Mouse (Mus musculus): ENCODE results near the gene Map2. TPM values are rescaled to one million over a fixed set of nuclear protein-coding genes. Genes with fewer than 3 reads are reported as not detected.

The Map2 gene
- polyA plus RNA-seq, 1 experiment from 2014 or later = 5.5 TPM

DNA sequence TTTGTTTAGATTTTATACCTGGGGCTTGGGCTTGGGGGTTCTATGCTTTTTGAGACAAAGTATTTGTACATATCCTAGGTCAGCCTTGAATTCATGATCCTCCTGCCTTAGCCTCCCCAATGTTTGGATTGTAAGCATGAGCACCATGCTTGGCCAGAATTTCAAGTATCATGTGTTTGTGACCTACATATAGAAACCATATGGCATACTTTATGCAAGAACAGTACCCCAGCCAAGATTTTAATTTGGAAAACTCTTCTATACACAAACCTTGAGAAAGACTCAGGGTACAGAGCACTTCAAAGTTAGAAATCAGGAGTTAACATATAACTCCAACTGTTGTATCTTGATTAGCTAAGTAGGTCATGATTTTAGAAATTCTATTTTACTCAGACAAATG is 243.3 kb downstream of the Map2 start:
- Histone ChIP-seq H3K9me3 (ENCODE audit: control insufficient read depth, low read length) (no peaks in the 10 kb centered on the region; the same call in 1 of the 2 replicates), H3K9ac (ENCODE audit: low read depth, low read length) (no peak overlapping the region), H3K4me1 (replicated peaks; ENCODE audit: control insufficient read depth, insufficient read depth, low read length) (no peaks in the 10 kb centered on the region), H3K36me3 (ENCODE audit: control insufficient read depth, insufficient read depth, low read length) (no peaks in the 10 kb centered on the region), H3K4me2 (no peak overlapping the region), H3K4me3 (ENCODE audit: low read depth, low read length) (no peak overlapping the region), H3K27me3 (replicated peaks; ENCODE audit: control insufficient read depth, insufficient read depth, low read length) (no peaks in the 10 kb centered on the region), H3K27ac (ENCODE audit: low read depth, low read length) (no peak overlapping the region)
- no peak for ATAC-seq (replicated peaks; ENCODE audit: low FRiP score)
- DNase-seq (ENCODE audit: low spot score) = no peak

DNA sequence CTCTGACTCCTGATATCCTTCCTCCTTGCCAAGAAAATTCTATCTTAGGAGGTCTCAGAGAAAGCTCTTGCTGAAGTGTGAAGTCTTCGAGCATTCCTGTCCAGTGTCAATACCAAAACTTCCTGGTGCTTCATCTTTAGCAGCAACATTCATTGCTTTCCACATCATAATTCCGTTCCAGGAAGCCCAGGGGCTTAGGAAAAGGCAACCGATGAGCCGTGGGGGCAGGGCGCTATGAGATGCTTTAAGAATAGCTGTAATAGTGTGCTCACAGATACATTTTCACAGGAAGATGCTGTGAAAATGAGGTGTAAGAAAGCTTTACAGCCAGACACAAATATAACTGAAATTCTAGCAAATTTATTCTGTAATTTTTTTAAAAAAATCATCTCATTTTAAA is 251.0 kb downstream of the Map2 start:
- H3K27me3 ChIP-seq (replicated peaks; ENCODE audit: control insufficient read depth, insufficient read depth, low read length) = no peaks in the 10 kb centered on the region
- no peak overlapping the region for H3K9ac ChIP-seq (ENCODE audit: low read depth, low read length)
- ATAC-seq (replicated peaks; ENCODE audit: low FRiP score) (no peak), DNase-seq (ENCODE audit: low spot score) (no peak)
- no peaks in the 10 kb centered on the region for H3K4me1 ChIP-seq (replicated peaks; ENCODE audit: control insufficient read depth, insufficient read depth, low read length)
- no peak overlapping the region for H3K4me2 ChIP-seq
- no peak overlapping the region for H3K4me3 ChIP-seq (ENCODE audit: low read depth, low read length)
- H3K36me3 ChIP-seq (ENCODE audit: control insufficient read depth, insufficient read depth, low read length) = no peaks in the 10 kb centered on the region
- 88% methylated on average over 5 of the region's 5 CpGs for WGBS
- no peak overlapping the region for H3K27ac ChIP-seq (ENCODE audit: low read depth, low read length)
- no peaks in the 10 kb centered on the region for H3K9me3 ChIP-seq (ENCODE audit: control insufficient read depth, low read length)

DNA sequence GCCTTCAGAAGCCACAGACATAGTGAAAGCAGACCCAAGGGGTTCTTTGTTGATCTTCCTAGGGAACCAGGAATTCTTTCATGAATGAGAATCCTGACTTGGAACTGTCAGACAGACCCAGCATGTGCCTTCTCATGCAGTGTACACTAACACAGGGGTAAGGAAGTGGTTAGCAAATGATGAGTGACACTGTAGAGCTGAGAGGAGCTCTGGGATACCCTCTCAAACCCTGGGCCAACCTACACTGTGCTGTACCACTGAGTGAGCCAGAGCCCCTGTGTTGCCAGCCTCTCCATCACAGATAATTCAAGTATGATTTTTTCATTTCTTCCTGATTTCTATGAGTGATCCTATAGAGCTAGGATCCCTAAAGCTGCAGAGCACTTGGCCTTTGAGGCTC is 255.9 kb downstream of the Map2 start:
- Histone ChIP-seq H3K27me3 (replicated peaks; ENCODE audit: control insufficient read depth, insufficient read depth, low read length) (no peaks in the 10 kb centered on the region), H3K4me3 (ENCODE audit: low read depth, low read length) (no peak overlapping the region), H3K27ac (ENCODE audit: low read depth, low read length) (no peak overlapping the region), H3K4me2 (no peak overlapping the region), H3K9me3 (ENCODE audit: control insufficient read depth, low read length) (no peaks in the 10 kb centered on the region), H3K4me1 (replicated peaks; ENCODE audit: control insufficient read depth, insufficient read depth, low read length) (no peaks in the 10 kb centered on the region), H3K9ac (ENCODE audit: low read depth, low read length) (no peak overlapping the region), H3K36me3 (ENCODE audit: control insufficient read depth, insufficient read depth, low read length) (no peaks in the 10 kb centered on the region)
- no peak for ATAC-seq (replicated peaks; ENCODE audit: low FRiP score)
- no peak for DNase-seq (ENCODE audit: low spot score)

DNA sequence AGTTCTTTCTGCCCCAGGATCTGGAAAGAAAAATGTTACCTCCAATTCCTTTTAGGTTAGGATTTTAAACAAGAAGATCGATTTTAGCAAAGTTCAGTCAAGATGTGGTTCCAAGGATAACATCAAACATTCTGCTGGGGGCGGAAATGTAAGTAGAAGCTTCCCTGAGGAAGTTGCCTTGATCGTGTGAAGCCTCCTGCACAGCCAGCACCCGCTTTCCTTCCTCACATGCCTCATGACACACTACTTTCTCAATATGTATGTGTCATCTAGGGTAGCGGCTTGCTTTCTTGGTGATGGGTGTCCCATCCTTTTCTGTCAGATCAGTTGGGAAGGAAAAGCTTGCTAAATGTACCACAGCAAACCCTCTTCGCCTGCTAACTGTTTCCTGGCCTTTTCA is 256.4 kb downstream of the Map2 start:
- no peaks in the 10 kb centered on the region for H3K4me1 ChIP-seq (replicated peaks; ENCODE audit: control insufficient read depth, insufficient read depth, low read length)
- no peak overlapping the region for H3K4me2 ChIP-seq
- no peak overlapping the region for H3K4me3 ChIP-seq (ENCODE audit: low read depth, low read length)
- no peaks in the 10 kb centered on the region for H3K9me3 ChIP-seq (ENCODE audit: control insufficient read depth, low read length)
- no peak for ATAC-seq (replicated peaks; ENCODE audit: low FRiP score)
- no peak overlapping the region for H3K9ac ChIP-seq (ENCODE audit: low read depth, low read length)
- no peaks in the 10 kb centered on the region for H3K27me3 ChIP-seq (replicated peaks; ENCODE audit: control insufficient read depth, insufficient read depth, low read length)
- WGBS = 69% methylated on average over 6 of the region's 6 CpGs
- no peak for DNase-seq (ENCODE audit: low spot score)
- no peaks in the 10 kb centered on the region for H3K36me3 ChIP-seq (ENCODE audit: control insufficient read depth, insufficient read depth, low read length)
- no peak overlapping the region for H3K27ac ChIP-seq (ENCODE audit: low read depth, low read length)

DNA sequence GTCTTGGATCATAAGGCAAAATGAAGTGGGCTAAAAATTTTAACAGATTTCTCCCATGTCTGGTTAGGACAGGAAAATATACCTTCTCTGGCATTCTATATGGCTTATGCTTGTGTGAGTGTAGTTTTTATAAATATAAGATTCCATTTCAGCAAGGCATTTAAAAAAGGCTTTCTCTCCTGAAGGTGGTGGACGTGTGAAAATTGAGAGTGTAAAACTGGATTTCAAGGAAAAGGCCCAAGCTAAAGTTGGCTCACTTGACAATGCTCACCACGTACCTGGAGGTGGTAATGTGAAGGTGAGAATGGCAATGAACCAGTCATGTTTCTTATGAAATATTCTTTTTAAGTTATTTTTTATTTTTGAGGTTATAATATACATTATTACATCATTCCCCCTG is 263.0 kb downstream of the Map2 start:
- Histone ChIP-seq H3K9ac (ENCODE audit: low read depth, low read length) (no peak overlapping the region), H3K27ac (ENCODE audit: low read depth, low read length) (no peak overlapping the region), H3K4me2 (no peak overlapping the region), H3K4me1 (replicated peaks; ENCODE audit: control insufficient read depth, insufficient read depth, low read length) (no peaks in the 10 kb centered on the region), H3K36me3 (ENCODE audit: control insufficient read depth, insufficient read depth, low read length) (no peaks in the 10 kb centered on the region), H3K27me3 (replicated peaks; ENCODE audit: control insufficient read depth, insufficient read depth, low read length) (no peaks in the 10 kb centered on the region), H3K4me3 (ENCODE audit: low read depth, low read length) (no peak overlapping the region), H3K9me3 (ENCODE audit: control insufficient read depth, low read length) (no peaks in the 10 kb centered on the region)
- no peak for DNase-seq (ENCODE audit: low spot score)
- 68% methylated on average over 2 of the region's 2 CpGs for WGBS
- ATAC-seq (replicated peaks; ENCODE audit: low FRiP score) = no peak

DNA sequence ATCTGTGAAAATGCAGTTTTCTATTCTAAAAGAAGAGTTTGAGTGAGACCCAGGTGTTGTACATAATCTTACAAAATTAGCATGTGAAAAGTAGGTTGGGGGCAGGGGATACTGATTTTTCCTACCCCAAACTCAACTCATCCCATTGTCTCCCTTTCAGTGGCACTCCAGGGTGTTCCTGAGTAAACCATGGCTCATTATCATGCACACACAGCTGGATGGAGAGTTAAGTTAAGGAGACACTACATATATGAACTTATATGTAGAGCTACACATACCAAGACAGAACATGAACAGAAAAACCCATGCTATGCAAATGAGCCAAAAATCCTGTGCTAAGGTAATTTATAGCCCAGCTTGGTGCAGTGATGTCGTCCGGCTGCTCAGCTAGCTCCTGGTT is 267.8 kb downstream of the Map2 start:
- H3K27ac ChIP-seq (ENCODE audit: low read depth, low read length) = no peak overlapping the region
- no peak overlapping the region for H3K4me2 ChIP-seq
- H3K9me3 ChIP-seq (ENCODE audit: control insufficient read depth, low read length) = no peaks in the 10 kb centered on the region
- H3K9ac ChIP-seq (ENCODE audit: low read depth, low read length) = no peak overlapping the region
- H3K27me3 ChIP-seq (replicated peaks; ENCODE audit: control insufficient read depth, insufficient read depth, low read length) = no peaks in the 10 kb centered on the region
- no peaks in the 10 kb centered on the region for H3K4me1 ChIP-seq (replicated peaks; ENCODE audit: control insufficient read depth, insufficient read depth, low read length)
- DNase-seq (ENCODE audit: low spot score) (no peak), ATAC-seq (replicated peaks; ENCODE audit: low FRiP score) (no peak)
- 86% methylated on average over 2 of the region's 2 CpGs for WGBS
- no peaks in the 10 kb centered on the region for H3K36me3 ChIP-seq (ENCODE audit: control insufficient read depth, insufficient read depth, low read length)
- H3K4me3 ChIP-seq (ENCODE audit: low read depth, low read length) = no peak overlapping the region

DNA sequence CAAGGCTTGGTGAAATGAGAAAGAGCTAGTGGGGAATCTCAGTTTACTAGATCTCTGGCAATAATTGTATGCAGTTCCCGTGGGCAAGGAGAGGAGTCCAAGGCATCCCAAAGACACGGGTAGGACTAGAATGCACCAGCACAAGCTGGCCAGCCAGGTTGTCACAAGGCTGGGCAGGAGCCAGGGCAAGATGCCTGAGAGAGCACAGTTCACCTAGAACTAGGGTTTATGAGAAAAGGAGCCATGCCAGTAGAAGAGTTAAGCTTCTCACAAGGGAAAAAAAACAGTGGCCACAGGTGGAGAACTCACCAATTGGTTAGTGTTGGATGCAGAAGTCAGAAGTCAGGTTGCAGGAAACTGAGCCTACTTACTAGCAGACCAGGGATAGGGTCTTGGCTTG is 274.4 kb downstream of the Map2 start:
- H3K36me3 ChIP-seq (ENCODE audit: control insufficient read depth, insufficient read depth, low read length) = no peaks in the 10 kb centered on the region
- H3K4me1 ChIP-seq (replicated peaks; ENCODE audit: control insufficient read depth, insufficient read depth, low read length) = no peaks in the 10 kb centered on the region
- no peak overlapping the region for H3K4me3 ChIP-seq (ENCODE audit: low read depth, low read length)
- DNase-seq (ENCODE audit: low spot score) (no peak), ATAC-seq (replicated peaks; ENCODE audit: low FRiP score) (no peak)
- no peak overlapping the region for H3K9ac ChIP-seq (ENCODE audit: low read depth, low read length)
- WGBS = 57% methylated on average over 2 of the region's 2 CpGs
- no peaks in the 10 kb centered on the region for H3K9me3 ChIP-seq (ENCODE audit: control insufficient read depth, low read length)
- no peak overlapping the region for H3K27ac ChIP-seq (ENCODE audit: low read depth, low read length)
- H3K4me2 ChIP-seq = no peak overlapping the region
- H3K27me3 ChIP-seq (replicated peaks; ENCODE audit: control insufficient read depth, insufficient read depth, low read length) = no peaks in the 10 kb centered on the region

DNA sequence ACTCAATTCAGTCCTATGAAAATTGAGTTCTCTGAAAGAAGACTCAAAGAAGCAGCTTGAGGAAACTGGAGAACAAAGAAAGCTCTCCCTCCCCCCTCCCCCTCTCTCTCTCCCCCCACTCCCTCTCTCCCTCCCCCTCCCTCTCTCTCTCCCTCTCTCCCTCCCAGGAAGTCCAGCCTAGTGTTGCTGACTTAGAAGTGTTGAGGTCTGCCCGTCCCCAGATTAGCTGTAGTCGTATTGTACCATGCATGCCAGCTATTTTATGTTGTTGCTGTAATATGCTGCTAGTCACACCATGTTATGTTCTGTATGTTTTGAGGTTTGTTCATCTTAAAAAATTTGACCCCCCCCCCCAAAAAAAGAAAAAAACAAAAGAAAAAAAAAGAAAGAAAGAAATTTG is 281.5 kb downstream of the Map2 start:
- Histone ChIP-seq H3K9me3 (ENCODE audit: control insufficient read depth, low read length) (no peaks in the 10 kb centered on the region), H3K36me3 (ENCODE audit: control insufficient read depth, insufficient read depth, low read length) (no peaks in the 10 kb centered on the region), H3K4me3 (ENCODE audit: low read depth, low read length) (no peak overlapping the region), H3K4me2 (no peak overlapping the region), H3K4me1 (replicated peaks; ENCODE audit: control insufficient read depth, insufficient read depth, low read length) (no peaks in the 10 kb centered on the region), H3K27me3 (replicated peaks; ENCODE audit: control insufficient read depth, insufficient read depth, low read length) (no peaks in the 10 kb centered on the region), H3K27ac (ENCODE audit: low read depth, low read length) (no peak overlapping the region), H3K9ac (ENCODE audit: low read depth, low read length) (no peak overlapping the region)
- WGBS = 20% methylated on average over 2 of the region's 2 CpGs
- no peak for ATAC-seq (replicated peaks; ENCODE audit: low FRiP score)
- DNase-seq (ENCODE audit: low spot score) = no peak

DNA sequence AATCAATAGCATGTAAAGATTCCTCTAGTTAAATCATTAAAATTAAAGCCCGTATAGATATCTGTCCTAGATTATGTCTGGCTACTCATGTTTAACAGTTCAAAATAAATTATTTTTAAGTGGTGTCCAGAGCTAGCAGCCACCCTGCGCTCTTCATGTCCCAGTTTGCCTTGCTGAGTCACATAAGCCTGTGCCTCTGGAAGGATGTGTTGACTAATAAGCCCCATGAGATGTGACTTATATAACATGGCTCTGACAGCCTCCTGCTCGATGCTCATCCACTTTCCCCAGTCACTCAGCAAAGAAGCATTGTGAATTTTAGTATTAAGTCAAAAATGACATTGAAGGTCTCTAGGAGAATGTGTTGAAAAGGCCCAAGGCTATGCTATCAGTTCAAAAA is 282.7 kb downstream of the Map2 start:
- H3K4me1 ChIP-seq (replicated peaks; ENCODE audit: control insufficient read depth, insufficient read depth, low read length) = no peaks in the 10 kb centered on the region
- ATAC-seq (replicated peaks; ENCODE audit: low FRiP score) (no peak), DNase-seq (ENCODE audit: low spot score) (no peak)
- H3K9me3 ChIP-seq (ENCODE audit: control insufficient read depth, low read length) = no peaks in the 10 kb centered on the region
- no peak overlapping the region for H3K9ac ChIP-seq (ENCODE audit: low read depth, low read length)
- 73% methylated on average over 3 of the region's 3 CpGs for WGBS
- no peak overlapping the region for H3K27ac ChIP-seq (ENCODE audit: low read depth, low read length)
- no peak overlapping the region for H3K4me3 ChIP-seq (ENCODE audit: low read depth, low read length)
- H3K4me2 ChIP-seq = no peak overlapping the region
- no peaks in the 10 kb centered on the region for H3K27me3 ChIP-seq (replicated peaks; ENCODE audit: control insufficient read depth, insufficient read depth, low read length)
- no peaks in the 10 kb centered on the region for H3K36me3 ChIP-seq (ENCODE audit: control insufficient read depth, insufficient read depth, low read length)

Data from liver, embryonic 11.5 days (tissue).